ENCODE assay signal across 18 mouse cellular contexts in the genomic region with DNA sequence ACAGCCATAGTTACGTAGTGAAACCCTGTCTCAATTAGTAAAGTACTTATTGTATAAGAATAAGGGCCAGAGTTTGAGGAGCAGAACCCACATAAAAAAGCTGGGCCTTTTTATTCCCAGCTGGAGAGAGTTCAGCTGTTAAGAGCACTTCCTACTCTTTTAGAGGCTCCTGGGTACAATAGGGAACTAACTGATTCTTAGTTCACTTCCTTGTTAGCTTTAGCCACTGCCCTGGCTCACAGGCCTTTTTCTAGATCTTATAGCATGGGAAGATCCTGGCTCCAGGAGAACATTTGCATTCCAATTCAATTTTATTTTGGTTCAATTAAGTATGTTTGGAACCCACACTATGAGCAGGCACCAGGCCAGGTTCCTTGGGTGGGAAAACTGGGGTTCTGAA. TPM values are rescaled to one million over a fixed set of nuclear protein-coding genes. Genes with fewer than 3 reads are reported as not detected.
DNase-seq lines count a peak whose midpoint lies in the region; ATAC-seq and TF ChIP-seq lines count a peak whose summit lies in the region.
"Had no signal": no experiment of that assay in that cellular context is flagged by ENCODE, and none has a peak within 500 bp of the region (broad histone marks: within the 10 kb centered on the region; RNA-seq: fewer than 3 reads in every experiment).

No protein-coding gene starts in this region.

- no peak for TF ChIP-seq CTCF in lung, postnatal 0 days (IDR thresholded peaks at IDR 0.05)
- no peak for TF ChIP-seq CTCF in hindbrain, postnatal 0 days (IDR thresholded peaks at IDR 0.05; ENCODE audit: low read depth)

- intact Hi-C loops in heart, postnatal 36 days (cut with DNase I), result no loop called here

- no peak for ATAC-seq in lung, postnatal 0 days
- no peak for ATAC-seq in hindbrain, postnatal 0 days
- ATAC-seq in stomach, embryonic 15.5 days (ENCODE audit: insufficient read depth, low FRiP score, low read depth), result no peak
- ATAC-seq in megakaryocyte-erythroid progenitor cell, adult 5-6 weeks (replicated peaks; ENCODE audit: low FRiP score, low TSS enrichment, poor library complexity, severe bottlenecking), result no peak
- ATAC-seq: intestine, embryonic 15.5 days had no signal

- 91% methylated on average over 1 of the region's 1 CpGs for WGBS in heart, embryonic 10.5 days
- 63% methylated on average over 1 of the region's 1 CpGs for WGBS in lung, postnatal 0 days
- WGBS in hindbrain, postnatal 0 days, result 68% methylated on average over 1 of the region's 1 CpGs
- WGBS in stomach, embryonic 15.5 days, result 82% methylated on average over 1 of the region's 1 CpGs

- no peak overlapping the region for H3K4me2 ChIP-seq in lung, postnatal 0 days (replicated peaks; ENCODE audit: low read depth, low read length)
- no peak overlapping the region for H3K4me2 ChIP-seq in hindbrain, postnatal 0 days (ENCODE audit: low read depth, low read length)
- H3K4me2 ChIP-seq in stomach, embryonic 15.5 days, result no peak overlapping the region
- H3K4me2 ChIP-seq: intestine, embryonic 15.5 days had no signal

- H3K27ac ChIP-seq in heart, embryonic 10.5 days, result no peak overlapping the region
- peak overlapping the region; percentile 64 for H3K27ac ChIP-seq in lung, postnatal 0 days (ENCODE audit: low read length)
- H3K27ac ChIP-seq in hindbrain, postnatal 0 days, result peak overlapping the region; percentile 45; the same call in 1 of the 2 replicates
- peak overlapping the region; percentile 44; the same call in 1 of the 2 replicates for H3K27ac ChIP-seq in stomach, embryonic 15.5 days
- H3K27ac ChIP-seq: heart, adult 2 months; intestine, embryonic 15.5 days; kidney, postnatal 0 days had no signal

- H3K4me1 ChIP-seq in heart, embryonic 10.5 days, result peaks cover 21% of the 10 kb centered on the region
- no peaks in the 10 kb centered on the region; the same call in 1 of the 2 replicates for H3K4me1 ChIP-seq in lung, postnatal 0 days (ENCODE audit: insufficient read depth, low read depth, low read length)
- no peaks in the 10 kb centered on the region for H3K4me1 ChIP-seq in hindbrain, postnatal 0 days (ENCODE audit: insufficient read depth, low read length)
- H3K4me1 ChIP-seq in stomach, embryonic 15.5 days, result no peaks in the 10 kb centered on the region
- H3K4me1 ChIP-seq: intestine, embryonic 15.5 days had no signal

- H3K4me3 ChIP-seq in heart, embryonic 10.5 days, result no peak overlapping the region
- no peak overlapping the region for H3K4me3 ChIP-seq in lung, postnatal 0 days (ENCODE audit: low read depth, low read length)
- H3K4me3 ChIP-seq in hindbrain, postnatal 0 days (ENCODE audit: low read length), result no peak overlapping the region
- no peak overlapping the region for H3K4me3 ChIP-seq in stomach, embryonic 15.5 days (replicated peaks)
- H3K4me3 ChIP-seq: heart, adult 2 months; intestine, embryonic 15.5 days; myocyte had no signal

- no peak overlapping the region for H3K9ac ChIP-seq in lung, postnatal 0 days (replicated peaks; ENCODE audit: low read depth)
- no peak overlapping the region for H3K9ac ChIP-seq in hindbrain, postnatal 0 days (replicated peaks; ENCODE audit: low read length)
- no peak overlapping the region for H3K9ac ChIP-seq in stomach, embryonic 15.5 days
- H3K9ac ChIP-seq: intestine, embryonic 15.5 days had no signal

- H3K36me3 ChIP-seq in heart, embryonic 10.5 days, result no peaks in the 10 kb centered on the region
- no peaks in the 10 kb centered on the region for H3K36me3 ChIP-seq in lung, postnatal 0 days (ENCODE audit: insufficient read depth, low read length)
- no peaks in the 10 kb centered on the region for H3K36me3 ChIP-seq in hindbrain, postnatal 0 days (ENCODE audit: insufficient read depth, low read length)
- no peaks in the 10 kb centered on the region for H3K36me3 ChIP-seq in stomach, embryonic 15.5 days
- H3K36me3 ChIP-seq: intestine, embryonic 15.5 days had no signal

- DNase-seq in heart, embryonic 10.5 days (ENCODE audit: low spot score), result peak; percentile 24
- DNase-seq in heart, postnatal 36 days, result no peak
- DNase-seq in lung, postnatal 0 days (ENCODE audit: low spot score), result peak; percentile 28
- DNase-seq in lung, postnatal 36 days, result no peak
- DNase-seq in hindbrain, postnatal 0 days (ENCODE audit: low spot score), result no peak
- no peak for DNase-seq in urinary bladder, postnatal 36 days (ENCODE audit: low spot score in 2 of 2)
- DNase-seq: B cell, adult 2 months; cerebellum, adult 18-20 months; heart, adult 2 months; heart, postnatal 10 days; layer of hippocampus, adult 9-11 months; spleen, adult 18-20 months had no signal

- H3K27me3 ChIP-seq in heart, embryonic 10.5 days (ENCODE audit: insufficient read depth, poor library complexity, severe bottlenecking), result no peaks in the 10 kb centered on the region
- H3K27me3 ChIP-seq in lung, postnatal 0 days (replicated peaks; ENCODE audit: insufficient read depth, low read length), result no peaks in the 10 kb centered on the region
- H3K27me3 ChIP-seq in hindbrain, postnatal 0 days (ENCODE audit: insufficient read depth, low read length), result no peaks in the 10 kb centered on the region
- H3K27me3 ChIP-seq in stomach, embryonic 15.5 days (replicated peaks), result no peaks in the 10 kb centered on the region
- H3K27me3 ChIP-seq: intestine, embryonic 15.5 days had no signal

- TF ChIP-seq EP300 in lung, postnatal 0 days (IDR thresholded peaks at IDR 0.05), result 0 out of 2 replicates have a peak, but pooled peaks have one; percentile 20

- H3K9me3 ChIP-seq in heart, embryonic 10.5 days, result no peaks in the 10 kb centered on the region
- no peaks in the 10 kb centered on the region for H3K9me3 ChIP-seq in lung, postnatal 0 days (ENCODE audit: low read length)
- H3K9me3 ChIP-seq in hindbrain, postnatal 0 days (ENCODE audit: low read length), result no peaks in the 10 kb centered on the region
- no peaks in the 10 kb centered on the region for H3K9me3 ChIP-seq in stomach, embryonic 15.5 days
- H3K9me3 ChIP-seq: intestine, embryonic 15.5 days had no signal

RNA-seq across cellular contexts. Expression of a gene that starts 43.8 kb away (rescaled TPM):
- polyA plus RNA-seq in heart, embryonic 10.5 days (2016; fragmentation: Nextera tagmentation; extraction: Ambion mirVana), result 4.4 and 7.2 TPM in 2 replicates
- 1 to 10 TPM; 7.7 to 9.2 TPM for total RNA-seq in heart, postnatal 36 days (2021)
- 3.2 and 3.4 TPM in 2 replicates for polyA plus RNA-seq in lung, postnatal 0 days (2015; fragmentation: Nextera tagmentation; extraction: Ambion mirVana)
- 172 and 178 TPM in 2 replicates for total RNA-seq in hindbrain, postnatal 0 days (2014; rRNA removed)
- polyA plus RNA-seq in hindbrain, postnatal 0 days (2015; fragmentation: Nextera tagmentation; extraction: Ambion mirVana), result 14.1 and 15.6 TPM in 2 replicates
- 5.7 and 6.1 TPM in 2 replicates for polyA plus RNA-seq in stomach, embryonic 15.5 days (2015; fragmentation: Nextera tagmentation; extraction: Ambion mirVana)
- total RNA-seq in megakaryocyte-erythroid progenitor cell, adult 5-6 weeks (2014; fragmentation: Nextera tagmentation), result 0.92 and 2.6 TPM in 2 replicates
- 1.1 and 2.4 TPM in 2 replicates for total RNA-seq in megakaryocyte-erythroid progenitor cell, adult 5-6 weeks (2017)
- total RNA-seq: neutrophil, adult 5-6 weeks had no signal

RNA-seq across cellular contexts. Expression of a gene that starts 53.8 kb away (rescaled TPM):
- 53.1 and 61.9 TPM in 2 replicates for polyA plus RNA-seq in heart, embryonic 10.5 days (2016; fragmentation: Nextera tagmentation; extraction: Ambion mirVana)
- total RNA-seq in heart, postnatal 36 days (2021), result 10 to 100 TPM in 1 of 2 experiments, 1 to 10 TPM in 1; 9.4 to 10.1 TPM
- 52.5 and 54.9 TPM in 2 replicates for polyA plus RNA-seq in lung, postnatal 0 days (2015; fragmentation: Nextera tagmentation; extraction: Ambion mirVana)
- total RNA-seq in hindbrain, postnatal 0 days (2014; rRNA removed), result 59.6 and 77.1 TPM in 2 replicates
- polyA plus RNA-seq in hindbrain, postnatal 0 days (2015; fragmentation: Nextera tagmentation; extraction: Ambion mirVana), result 47.6 and 48.9 TPM in 2 replicates
- 66.1 and 66.8 TPM in 2 replicates for polyA plus RNA-seq in stomach, embryonic 15.5 days (2015; fragmentation: Nextera tagmentation; extraction: Ambion mirVana)
- 23.0 and 38.5 TPM in 2 replicates for total RNA-seq in megakaryocyte-erythroid progenitor cell, adult 5-6 weeks (2014; fragmentation: Nextera tagmentation)
- 14.6 and 26.0 TPM in 2 replicates for total RNA-seq in megakaryocyte-erythroid progenitor cell, adult 5-6 weeks (2017)

Comparison
In these comparisons a context has a peak if more than half of its experiments do, and no peak if none do; other contexts are left out.
1. DNase-seq: peak in heart, embryonic 10.5 days (single experiment) and lung, postnatal 0 days (single experiment); none in heart, postnatal 36 days (0 of 2), lung, postnatal 36 days (single experiment), hindbrain, postnatal 0 days (single experiment) and urinary bladder, postnatal 36 days (0 of 2).